Mouse (Mus musculus): ENCODE results near the gene Zwint. TPM values are rescaled to one million over a fixed set of nuclear protein-coding genes. Genes with fewer than 3 reads are reported as not detected.

Gene Zwint
- total and polyA plus RNA-seq, 3 experiments: 173 to 257 (median 248) TPM

DNA sequence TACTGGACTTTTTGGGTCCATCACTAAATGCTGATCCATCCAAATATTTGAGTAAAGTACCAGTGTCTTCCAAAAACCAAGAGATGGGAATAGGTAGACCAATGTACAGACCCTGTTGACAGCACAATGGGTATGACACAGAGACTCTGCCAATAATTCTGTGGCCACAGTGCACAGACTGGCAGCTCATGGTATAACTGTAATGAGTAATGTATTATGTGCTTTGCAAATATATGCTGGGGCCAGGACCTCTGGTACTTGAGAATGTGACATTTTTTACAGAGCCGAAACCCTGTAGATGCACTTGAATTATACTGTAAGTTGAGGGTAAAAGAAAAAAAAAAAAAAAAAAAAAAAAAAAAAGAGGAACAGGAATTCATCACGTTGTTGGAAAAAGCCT is 59.1 kb downstream of the Zwint start:
- H3K4me3 ChIP-seq (replicated peaks in 1 of 3; ENCODE audit: low read depth in 2 of 3, low read length in 2 of 3, poor library complexity in 1 of 3): no peak overlapping the region
- no peaks in the 10 kb centered on the region for H3K36me3 ChIP-seq (replicated peaks in 1 of 2; ENCODE audit: control insufficient read depth in 1 of 2, insufficient read depth in 1 of 2, low read length in 1 of 2)
- no peak for DNase-seq (ENCODE audit: extremely low read depth)
- TF ChIP-seq IRF4 (IDR thresholded peaks at IDR 0.05; ENCODE audit: low read depth, low read length): no peak
- peak; percentile 74 for TF ChIP-seq ZNF384 (IDR thresholded peaks at IDR 0.05; ENCODE audit: low read depth, low read length)
- no peak overlapping the region for H3K4me2 ChIP-seq (ENCODE audit: insufficient read depth, low read depth, poor library complexity, severe bottlenecking)
- no peaks in the 10 kb centered on the region for H3K79me2 ChIP-seq (replicated peaks; ENCODE audit: control insufficient read depth, extremely low read depth, insufficient read depth, poor library complexity, severe bottlenecking)
- H3K27me3 ChIP-seq (replicated peaks): no peaks in the 10 kb centered on the region
- H3K27ac ChIP-seq (ENCODE audit: insufficient read depth, low read depth): no peak overlapping the region
- dilution Hi-C loops (cut with MboI; ENCODE audit: extremely low pct_ligation_motif_present, extremely low pct_unique_long_range_greater_than_20kb, low sequenced_read_pairs): no loop called here
- no peak overlapping the region for H3K9ac ChIP-seq (ENCODE audit: insufficient read depth, low read depth)
- no peaks in the 10 kb centered on the region for H3K9me3 ChIP-seq (replicated peaks; ENCODE audit: low read length)
- no peaks in the 10 kb centered on the region for H3K4me1 ChIP-seq (ENCODE audit: control insufficient read depth in 1 of 2, insufficient read depth in 2 of 2)
- in situ Hi-C loops (cut with MboI; ENCODE audit: low pct_ligation_motif_present, low pct_unique_long_range_greater_than_20kb, low sequenced_read_pairs): no loop called here

Measured in CH12.LX (cell line).